Mouse (Mus musculus) embryonic facial prominence, embryonic 11.5 days (tissue): Measurements from ENCODE around the gene Hspb6. TPM values are rescaled to one million over a fixed set of nuclear protein-coding genes. Genes with fewer than 3 reads are reported as not detected.

Experiments used
- ATAC-seq: fragments of 200-750 bp; cut with Nextera tagmentation; replicated peaks from 2 replicates; pipeline ENCODE4 v1.8.0; 2017; ENCODE audit warnings: low read depth; ENCODE audit not compliant: insufficient number of reproducible peaks, low FRiP score, low TSS enrichment
- DNase-seq: peaks from one replicate; pipeline ENCODE4 v3.0.0-alpha.2; 2015; ENCODE audit warnings: low spot score
- H3K27ac ChIP-seq: fragments of 300-500 bp; sonication (generic); replicated peaks from 2 replicates; pipeline ENCODE4 v1.5.1; 2014; ENCODE audit warnings: mild to moderate bottlenecking, low read depth, low read length, control low read depth
- H3K27me3 ChIP-seq: fragments of 300-500 bp; sonication (generic); 2 replicates; pipeline ENCODE4 v1.6.1; 2014; ENCODE audit warnings: mild to moderate bottlenecking, low read length, moderate library complexity, mixed read lengths; ENCODE audit not compliant: control insufficient read depth, insufficient read depth
- H3K36me3 ChIP-seq: fragments of 300-500 bp; sonication (generic); replicated peaks from 2 replicates; pipeline ENCODE4 v1.6.1; 2014; ENCODE audit warnings: low read depth, mild to moderate bottlenecking, low read length, moderate library complexity, mixed read lengths; ENCODE audit not compliant: control insufficient read depth, insufficient read depth
- H3K4me1 ChIP-seq: fragments of 300-500 bp; sonication (generic); 2 replicates; pipeline ENCODE4 v1.6.1; 2014; ENCODE audit warnings: low read length, mixed read lengths; ENCODE audit not compliant: control insufficient read depth, insufficient read depth
- H3K4me2 ChIP-seq: fragments of 300-500 bp; sonication (generic); 2 replicates; pipeline ENCODE4 v1.6.1; 2014; ENCODE audit warnings: low read depth, mild to moderate bottlenecking, control low read depth, low read length, moderate library complexity
- H3K4me3 ChIP-seq: fragments of 300-500 bp; sonication (generic); 2 replicates; pipeline ENCODE4 v1.5.1; 2014; ENCODE audit warnings: low read depth, low read length, control low read depth
- H3K9ac ChIP-seq: fragments of 300-500 bp; sonication (generic); replicated peaks from 2 replicates; pipeline ENCODE4 v1.6.1; 2014; ENCODE audit warnings: mild to moderate bottlenecking, control low read depth, low read length
- H3K9me3 ChIP-seq: fragments of 300-500 bp; sonication (generic); replicated peaks from 2 replicates; pipeline ENCODE4 v1.6.1; 2016; ENCODE audit warnings: mild to moderate bottlenecking, low read length, inconsistent platforms, mixed read lengths; ENCODE audit not compliant: control insufficient read depth
- WGBS: fragments of 180-500 bp; shearing (Covaris S2); extraction: QIAGEN DNeasy Blood & Tissue Kit; methylation state at CpG from one replicate; pipeline ENCODE4 v1.1.7; 2014; 5-methylcytosine and 5-hydroxymethylcytosine counted together
- polyA plus RNA-seq: library from polyadenylated mRNA; unstranded; fragments of >200 nt; fragmentation: Nextera tagmentation; extraction: Ambion mirVana; gene quantifications from 2 replicates; pipeline ENCODE4 v1.2.1, GENCODE M21; 2014

Gene Hspb6
- polyA plus RNA-seq, 1 experiment from 2014 or later = 4.4 TPM

DNA sequence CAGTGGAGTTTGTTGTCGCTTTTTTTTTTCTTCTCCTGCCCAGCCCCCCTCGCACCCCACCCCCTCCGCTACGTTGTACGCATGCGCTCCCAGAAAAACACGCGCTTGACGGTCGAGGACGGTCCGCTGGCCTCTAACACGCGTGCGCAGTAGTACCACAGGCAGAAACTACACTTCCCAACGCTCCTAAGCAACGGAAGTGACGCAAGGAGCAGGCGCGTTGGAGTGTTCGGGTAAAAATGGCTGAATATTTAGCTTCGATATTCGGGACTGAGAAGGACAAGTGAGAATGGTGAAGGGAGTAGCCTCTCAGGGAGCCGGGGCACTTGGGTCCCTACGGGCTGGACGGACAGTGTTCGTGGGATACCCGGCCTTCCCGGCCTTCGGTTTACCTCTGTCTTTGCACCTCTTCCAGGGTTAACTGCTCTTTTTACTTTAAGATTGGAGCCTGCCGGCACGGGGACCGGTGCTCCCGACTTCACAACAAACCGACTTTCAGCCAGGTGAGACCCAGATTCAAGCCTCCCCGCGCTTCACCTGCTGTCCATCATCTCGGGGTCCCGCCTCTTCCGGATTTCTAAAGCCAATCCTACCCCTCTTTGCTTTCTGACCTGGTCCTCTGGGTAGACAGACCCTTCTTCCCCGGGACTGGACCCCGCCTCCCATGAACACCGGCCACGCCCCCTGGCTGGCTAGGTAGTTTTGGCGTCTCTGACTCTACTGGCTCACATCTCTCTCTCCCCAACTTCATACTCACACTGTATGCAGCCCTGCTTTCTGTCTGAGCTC lies 11.3 kb downstream of the Hspb6 start, which contains the start of the genes U2af1l4, Gm49396 and Psenen:
Gene U2af1l4 (plus strand): TSS at position 185 of the 789 bp plus-strand sequence.
Gene Gm49396 (plus strand): TSS at position 228 of the 789 bp plus-strand sequence.
Gene Psenen (minus strand): TSS at position 511 of the 789 bp plus-strand sequence.
- no peaks in the 10 kb centered on the region for H3K27me3 ChIP-seq
- peak; percentile 76 for ATAC-seq
- under 1% methylated on average over 45 of the region's 45 CpGs for WGBS

GRCm38 (mm10) chr7:30563906-30564280 lies 11.9 kb downstream of the Hspb6 start:
- peak overlapping the region; percentile 60 for H3K4me3 ChIP-seq
- peak overlapping the region; percentile 71 for H3K9ac ChIP-seq
- DNase-seq (no peak), ATAC-seq (no peak; the same call in 1 of the 2 replicates)
- H3K4me1 ChIP-seq = no peaks in the 10 kb centered on the region
- no peaks in the 10 kb centered on the region for H3K27me3 ChIP-seq
- no peaks in the 10 kb centered on the region for H3K9me3 ChIP-seq
- 22% methylated on average over 6 of the region's 6 CpGs for WGBS
- peak overlapping the region; percentile 80; the same call in 1 of the 2 replicates for H3K27ac ChIP-seq
- H3K4me2 ChIP-seq = peak overlapping the region; percentile 71
- peaks cover 1% of the 10 kb centered on the region for H3K36me3 ChIP-seq

More for the DNA sequence above, 11.3 kb downstream of the Hspb6 start, which contains the start of the genes U2af1l4, Gm49396 and Psenen:
- Histone ChIP-seq H3K4me3 (peak within 1 kb of the TSS; percentile 60), H3K4me2 (peak within 1 kb of the TSS; percentile 71), H3K4me1 (no peaks in the 10 kb centered on the region), H3K9ac (peak within 1 kb of the TSS; percentile 71), H3K9me3 (no peaks in the 10 kb centered on the region), H3K36me3 (no peaks in the 10 kb centered on the region), H3K27ac (peak within 1 kb of the TSS; percentile 80)
- DNase-seq = peak; percentile 99

DNA sequence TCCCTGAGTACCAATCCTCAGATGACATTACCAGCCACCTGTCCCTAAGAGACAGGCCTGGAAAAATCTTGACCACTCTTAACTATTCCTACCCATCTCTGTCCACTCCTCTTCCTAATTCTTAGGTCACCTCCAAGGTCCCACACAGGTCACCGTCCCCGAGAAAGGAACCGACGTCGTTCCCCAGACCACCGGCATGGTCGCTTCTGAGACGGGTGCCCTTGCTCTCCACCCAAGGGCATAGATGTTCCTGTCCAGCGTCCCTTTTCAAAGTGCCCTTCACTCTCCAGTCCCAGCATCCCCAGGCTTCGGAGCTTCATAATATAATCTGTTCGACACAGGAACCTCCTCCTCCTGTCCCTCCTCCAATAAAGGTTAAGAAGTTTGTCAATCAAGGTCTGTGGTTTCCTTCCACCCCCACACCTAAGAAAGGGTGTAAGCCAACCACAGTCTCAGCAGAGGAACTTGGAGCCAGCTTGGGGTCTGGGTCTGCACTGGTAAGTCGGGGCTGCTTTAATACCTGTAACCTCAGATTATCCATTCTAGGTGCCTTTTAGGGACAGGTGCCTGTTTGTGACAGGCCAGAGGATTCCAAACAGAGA lies 13.1 kb downstream of the Hspb6 start, which contains the start of gene Igflr1:
Gene Igflr1 (plus strand): TSS at position 458 of the 602 bp plus-strand sequence.
- Histone ChIP-seq H3K9ac (no peak within 1 kb of the TSS), H3K27ac (no peak within 1 kb of the TSS), H3K4me1 (no peaks in the 10 kb centered on the region), H3K36me3 (peaks cover 5% of the 10 kb centered on the region), H3K27me3 (no peaks in the 10 kb centered on the region), H3K4me2 (no peak within 1 kb of the TSS), H3K4me3 (no peak within 1 kb of the TSS), H3K9me3 (no peaks in the 10 kb centered on the region)
- no peak for DNase-seq
- 94% methylated on average over 12 of the region's 12 CpGs for WGBS
- ATAC-seq = no peak

DNA sequence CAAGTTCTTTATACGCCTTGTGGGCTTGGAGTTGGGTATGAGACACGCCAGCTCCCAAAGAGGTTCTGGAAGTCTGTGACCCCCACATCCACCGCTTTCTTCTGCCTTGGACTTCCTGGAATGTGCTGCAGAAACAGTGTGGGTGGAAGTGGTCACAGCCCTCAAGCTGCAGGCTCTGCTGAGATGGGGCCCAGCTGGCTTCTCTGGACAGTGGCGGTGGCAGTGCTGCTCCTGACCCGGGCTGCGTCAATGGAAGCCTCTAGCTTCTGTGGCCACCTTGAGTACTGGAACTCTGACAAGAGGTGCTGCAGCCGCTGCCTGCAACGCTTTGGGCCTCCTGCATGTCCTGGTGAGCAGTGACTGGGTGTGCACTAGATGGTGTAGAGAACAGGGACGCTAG lies 14.1 kb downstream of the Hspb6 start:
- WGBS = 84% methylated on average over 9 of the region's 9 CpGs
- Histone ChIP-seq H3K4me3 (no peak overlapping the region), H3K36me3 (peaks cover 8% of the 10 kb centered on the region), H3K27ac (no peak overlapping the region), H3K9me3 (no peaks in the 10 kb centered on the region), H3K4me1 (no peaks in the 10 kb centered on the region), H3K9ac (no peak overlapping the region), H3K27me3 (no peaks in the 10 kb centered on the region), H3K4me2 (no peak overlapping the region)
- ATAC-seq = no peak
- no peak for DNase-seq

GRCm38 (mm10) chr7:30567555-30567954 lies 15.6 kb downstream of the Hspb6 start:
- WGBS = 94% methylated on average over 11 of the region's 11 CpGs
- DNase-seq = no peak

GRCm38 (mm10) chr7:30572389-30572788 lies 20.4 kb downstream of the Hspb6 start:
- Histone ChIP-seq H3K27ac (no peak overlapping the region), H3K4me1 (no peaks in the 10 kb centered on the region), H3K9ac (no peak overlapping the region), H3K36me3 (peaks cover 36% of the 10 kb centered on the region), H3K27me3 (no peaks in the 10 kb centered on the region), H3K9me3 (no peaks in the 10 kb centered on the region), H3K4me3 (no peak overlapping the region), H3K4me2 (no peak overlapping the region)
- ATAC-seq = no peak
- no peak for DNase-seq
- 95% methylated on average over 5 of the region's 5 CpGs for WGBS

More at GRCm38 (mm10) chr7:30567555-30567954, 15.6 kb downstream of the Hspb6 start:
- H3K9me3 ChIP-seq = no peaks in the 10 kb centered on the region
- H3K4me1 ChIP-seq = no peaks in the 10 kb centered on the region
- ATAC-seq = no peak
- H3K27ac ChIP-seq = no peak overlapping the region
- H3K4me2 ChIP-seq = no peak overlapping the region
- no peaks in the 10 kb centered on the region for H3K27me3 ChIP-seq
- H3K4me3 ChIP-seq = no peak overlapping the region
- H3K9ac ChIP-seq = no peak overlapping the region
- peaks cover 13% of the 10 kb centered on the region for H3K36me3 ChIP-seq

DNA sequence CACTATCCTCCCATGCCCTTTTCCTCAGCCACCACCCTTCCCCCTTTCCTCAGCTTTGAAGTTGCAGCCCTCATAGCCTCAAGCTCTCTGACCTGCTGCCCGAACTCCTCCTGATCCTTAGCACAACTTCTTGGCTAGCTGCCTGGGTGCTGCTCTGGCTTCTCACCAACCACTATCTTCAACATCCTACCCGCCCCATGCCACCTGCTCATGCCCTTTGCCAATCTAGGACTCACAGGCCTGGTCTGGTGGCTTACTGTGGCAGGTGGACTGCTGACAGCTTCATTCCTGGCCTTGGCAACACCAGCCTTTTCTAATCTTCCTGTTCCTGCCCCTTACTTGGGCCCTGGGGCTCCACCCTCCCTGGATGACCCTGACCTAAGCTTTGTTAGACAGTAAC lies 21.0 kb downstream of the Hspb6 start:
- H3K9ac ChIP-seq = no peak overlapping the region
- ATAC-seq (no peak), DNase-seq (no peak)
- H3K4me2 ChIP-seq = no peak overlapping the region
- no peak overlapping the region for H3K4me3 ChIP-seq
- H3K36me3 ChIP-seq = peaks cover 36% of the 10 kb centered on the region
- no peaks in the 10 kb centered on the region for H3K4me1 ChIP-seq
- H3K27ac ChIP-seq = no peak overlapping the region
- 72% methylated on average over 2 of the region's 2 CpGs for WGBS
- H3K27me3 ChIP-seq = no peaks in the 10 kb centered on the region
- H3K9me3 ChIP-seq = no peaks in the 10 kb centered on the region

DNA sequence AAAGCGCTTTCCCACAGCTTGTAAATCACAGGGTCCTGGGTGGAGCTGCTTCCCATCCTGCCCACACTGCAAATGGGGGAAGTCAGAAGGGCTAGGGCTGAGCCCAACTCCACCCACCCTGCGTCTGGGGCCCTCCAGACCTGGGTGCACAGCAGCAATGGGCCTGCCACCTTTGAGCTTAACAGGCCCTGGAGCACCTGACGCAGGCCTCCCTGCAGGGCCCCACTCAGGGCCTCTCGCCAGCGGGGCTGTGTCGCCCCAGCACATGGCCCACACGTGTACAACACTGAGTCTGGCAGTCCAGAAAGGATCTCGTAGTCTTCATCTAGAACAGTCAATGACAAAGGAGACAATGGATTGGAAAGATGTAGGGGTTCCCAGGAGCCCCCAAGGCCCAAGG lies 28.0 kb downstream of the Hspb6 start:
- Histone ChIP-seq H3K4me3 (no peak overlapping the region), H3K4me1 (no peaks in the 10 kb centered on the region), H3K9me3 (no peaks in the 10 kb centered on the region), H3K27me3 (no peaks in the 10 kb centered on the region), H3K27ac (no peak overlapping the region), H3K36me3 (peaks cover 45% of the 10 kb centered on the region), H3K9ac (no peak overlapping the region), H3K4me2 (no peak overlapping the region)
- WGBS = 93% methylated on average over 8 of the region's 8 CpGs
- DNase-seq (no peak), ATAC-seq (no peak)
